Mouse (Mus musculus) hindbrain, embryonic 16.5 days (tissue): ENCODE measurements around the gene Btbd35f4. TPM values are rescaled to one million over a fixed set of nuclear protein-coding genes. Genes with fewer than 3 reads are reported as not detected.
"Not testable (repeated sequence)": the region's sequence is repeated elsewhere in the genome, so short reads cannot be mapped to it uniquely, and the experiment has no call there.

Source experiments
- ATAC-seq: fragments of 200-750 bp; cut with Nextera tagmentation; 2 replicates; pipeline ENCODE4 v1.8.0; 2017; ENCODE audit warnings: moderate TSS enrichment, moderate library complexity
- H3K27ac ChIP-seq: fragments of 300-500 bp; sonication (generic); 2 replicates; pipeline ENCODE4 v1.5.1; 2014; ENCODE audit warnings: low read depth, mild to moderate bottlenecking, control low read depth, low read length, moderate library complexity
- H3K27me3 ChIP-seq: fragments of 300-500 bp; sonication (generic); replicated peaks from 2 replicates; pipeline ENCODE4 v1.6.1; 2014; ENCODE audit warnings: low read length; ENCODE audit not compliant: control insufficient read depth, insufficient read depth
- H3K36me3 ChIP-seq: fragments of 300-500 bp; sonication (generic); 2 replicates; pipeline ENCODE4 v1.6.1; 2014; ENCODE audit warnings: mild to moderate bottlenecking, low read length, moderate library complexity, mixed read lengths; ENCODE audit not compliant: control insufficient read depth, insufficient read depth
- H3K4me1 ChIP-seq: fragments of 300-500 bp; sonication (generic); 2 replicates; pipeline ENCODE4 v1.6.1; 2014; ENCODE audit warnings: low read depth, low read length; ENCODE audit not compliant: control insufficient read depth, insufficient read depth
- H3K4me2 ChIP-seq: fragments of 300-500 bp; sonication (generic); 2 replicates; pipeline ENCODE4 v1.6.1; 2014; ENCODE audit warnings: mild to moderate bottlenecking, low read length, control low read depth, moderate library complexity
- H3K4me3 ChIP-seq: fragments of 300-500 bp; sonication (generic); 2 replicates; pipeline ENCODE4 v1.5.1; 2014; ENCODE audit warnings: mild to moderate bottlenecking, low read length, control low read depth, moderate library complexity
- H3K9ac ChIP-seq: fragments of 300-500 bp; sonication (generic); 2 replicates; pipeline ENCODE4 v1.6.1; 2014; ENCODE audit warnings: low read depth, mild to moderate bottlenecking, control low read depth, low read length, moderate library complexity
- H3K9me3 ChIP-seq: fragments of 300-500 bp; sonication (generic); 2 replicates; pipeline ENCODE4 v1.6.1; 2014; ENCODE audit warnings: mild to moderate bottlenecking, low read length, moderate library complexity; ENCODE audit not compliant: control insufficient read depth
- WGBS: fragments of 180-500 bp; shearing (Covaris S2); extraction: QIAGEN DNeasy Blood & Tissue Kit; methylation state at CpG from one replicate; pipeline ENCODE4 v1.1.7; 2014; 5-methylcytosine and 5-hydroxymethylcytosine counted together
- polyA plus RNA-seq: library from polyadenylated mRNA; unstranded; fragments of >200 nt; fragmentation: Nextera tagmentation; extraction: Ambion mirVana; gene quantifications from 2 replicates; pipeline ENCODE4 v1.2.1, GENCODE M21; 2015

Gene Btbd35f4
- not detected in 2 replicates for polyA plus RNA-seq

GRCm38 (mm10) chrX:4800196-4800595, at the start of gene Btbd35f4:
Gene Btbd35f4, plus strand, starts transcription at chrX:4800496.
- not testable (repeated sequence) for ATAC-seq, H3K27ac ChIP-seq, H3K4me2 ChIP-seq, H3K4me1 ChIP-seq, H3K36me3 ChIP-seq, H3K9ac ChIP-seq, H3K27me3 ChIP-seq, H3K9me3 ChIP-seq, H3K4me3 ChIP-seq
- WGBS, result no CpG with 5 or more reads among the region's 4 CpGs

- H3K4me2 ChIP-seq, ATAC-seq, H3K36me3 ChIP-seq, H3K9ac ChIP-seq, H3K4me3 ChIP-seq, H3K27me3 ChIP-seq, H3K4me1 ChIP-seq, H3K27ac ChIP-seq, H3K9me3 ChIP-seq: not testable (repeated sequence)
- WGBS, result no CpG with 5 or more reads among the region's 1 CpGs
Measured at GRCm38 (mm10) chrX:4840016-4840415, 39.7 kb downstream of the Btbd35f4 start.

Other genes with a start within 250 kb of the Btbd35f4 start
- not detected in 2 replicates for gene Btbd35f27, start 151.6 kb downstream of the Btbd35f4 start, polyA plus RNA-seq